Mouse (Mus musculus) MEL (cell line): ENCODE results near the gene Pigl. TPM values are rescaled to one million over a fixed set of nuclear protein-coding genes. Genes with fewer than 3 reads are reported as not detected.

Source experiments
- DNase-seq: peaks from one replicate; pipeline ENCODE4 v3.0.0; 2011; ENCODE audit warnings: low read depth, low spot score
- H3K27ac ChIP-seq: 2 replicates; pipeline ENCODE4 v1.5.1; 2012; ENCODE audit warnings: low read depth, mild to moderate bottlenecking, control low read depth, low read length, moderate library complexity; ENCODE audit not compliant: control insufficient read depth
- H3K27me3 ChIP-seq, 2 experiments: fragments of 150-350 bp in 1 of 2; sonication (generic) in 1 of 2; 2 replicates each; pipeline ENCODE4 v1.6.1; 2012; ENCODE audit warnings: low read length in 2 of 2, mild to moderate bottlenecking in 2 of 2, improper control_type of control experiment in 1 of 2, moderate library complexity in 1 of 2; ENCODE audit not compliant: insufficient read depth in 2 of 2, control insufficient read depth in 1 of 2
- H3K36me3 ChIP-seq, 2 experiments: 2 replicates each; pipeline ENCODE4 v1.6.1; 2012 to 2014; ENCODE audit warnings: low read length in 2 of 2, improper control_type of control experiment in 1 of 2, inconsistent platforms in 1 of 2, mild to moderate bottlenecking in 1 of 2; ENCODE audit not compliant: insufficient read depth in 2 of 2, control insufficient read depth in 1 of 2
- H3K4me1 ChIP-seq, 2 experiments: fragments of 150-350 bp in 1 of 2; sonication (generic) in 1 of 2; 2 replicates each; pipeline ENCODE4 v1.6.1; 2012; ENCODE audit warnings: low read length in 2 of 2, improper control_type of control experiment in 1 of 2, mild to moderate bottlenecking in 1 of 2; ENCODE audit not compliant: insufficient read depth in 2 of 2, control insufficient read depth in 1 of 2
- H3K4me3 ChIP-seq, 2 experiments: fragments of 150-350 bp in 1 of 2; sonication (generic) in 1 of 2; 2 replicates each; pipeline ENCODE4 v1.5.1; 2012; ENCODE audit warnings: low read depth in 2 of 2, low read length in 2 of 2, mild to moderate bottlenecking in 2 of 2, moderate library complexity in 2 of 2, control low read depth in 1 of 2, improper control_type of control experiment in 1 of 2; ENCODE audit not compliant: control insufficient read depth in 1 of 2, insufficient read depth in 1 of 2
- H3K79me2 ChIP-seq: 2 replicates; pipeline ENCODE4 v1.6.1; 2012; ENCODE audit warnings: mild to moderate bottlenecking, low read length, moderate library complexity; ENCODE audit not compliant: control insufficient read depth, poor library complexity, insufficient read depth
- H3K9ac ChIP-seq: 2 replicates; pipeline ENCODE4 v1.6.1; 2012; ENCODE audit warnings: low read depth, mild to moderate bottlenecking, control low read depth, low read length, moderate library complexity; ENCODE audit not compliant: control insufficient read depth, poor library complexity, severe bottlenecking
- H3K9me3 ChIP-seq: fragments of 150-350 bp; sonication (generic); replicated peaks from 2 replicates; pipeline ENCODE4 v1.6.1; 2012; ENCODE audit warnings: mild to moderate bottlenecking, low read length, improper control_type of control experiment, moderate library complexity; ENCODE audit not compliant: insufficient read depth
- BHLHE40 ChIP-seq: IDR thresholded peaks from 2 replicates; pipeline ENCODE4 v1.6.1; 2012; ENCODE audit warnings: low read depth, mild to moderate bottlenecking, inconsistent platforms, low read length, improper control_type of control experiment, borderline replicate concordance
- CHD1 ChIP-seq: IDR thresholded peaks from 2 replicates; pipeline ENCODE4 v1.6.1; 2012; ENCODE audit warnings: low read depth, mild to moderate bottlenecking, inconsistent platforms, low read length, improper control_type of control experiment
- CHD2 ChIP-seq: IDR thresholded peaks from 2 replicates; pipeline ENCODE4 v1.6.1; 2011; ENCODE audit warnings: low read length, improper control_type of control experiment
- CTCF ChIP-seq, 3 experiments: IDR thresholded peaks in 2 of 3; conservative IDR thresholded peaks in 1 of 3; 2 replicates each; pipeline ENCODE4 v1.5.1; 2011 to 2012; ENCODE audit warnings: low read length in 3 of 3, low read depth in 2 of 3, mild to moderate bottlenecking in 2 of 3, improper control_type of control experiment in 1 of 3, inconsistent platforms in 1 of 3, mixed read lengths in 1 of 3, moderate library complexity in 1 of 3; ENCODE audit not compliant: control insufficient read depth in 1 of 3, insufficient read depth in 1 of 3, poor library complexity in 1 of 3, severe bottlenecking in 1 of 3
- E2F4 ChIP-seq: IDR thresholded peaks from 2 replicates; pipeline ENCODE4 v1.6.1; 2011; ENCODE audit warnings: low read depth, low read length, improper control_type of control experiment, borderline replicate concordance
- ELF1 ChIP-seq: IDR thresholded peaks from 2 replicates; pipeline ENCODE4 v1.6.1; 2014; ENCODE audit warnings: low read depth, mild to moderate bottlenecking, inconsistent platforms, low read length, improper control_type of control experiment, moderate library complexity
- EP300 ChIP-seq, 2 experiments: IDR thresholded peaks; 2 replicates each; pipeline ENCODE4 v1.6.1; 2011; ENCODE audit warnings: improper control_type of control experiment in 2 of 2, low read length in 2 of 2, low read depth in 1 of 2, mild to moderate bottlenecking in 1 of 2
- ETS1 ChIP-seq: IDR thresholded peaks from 2 replicates; pipeline ENCODE4 v1.6.1; 2012; ENCODE audit warnings: low read depth, mild to moderate bottlenecking, inconsistent platforms, low read length, improper control_type of control experiment, moderate library complexity
- GABPA ChIP-seq: IDR thresholded peaks from 2 replicates; pipeline ENCODE4 v1.6.1; 2012; ENCODE audit warnings: low read depth, mild to moderate bottlenecking, inconsistent platforms, low read length, improper control_type of control experiment, moderate library complexity
- GATA1 ChIP-seq: IDR thresholded peaks from 2 replicates; pipeline ENCODE4 v1.6.1; 2011; ENCODE audit warnings: low read depth, low read length, improper control_type of control experiment
- JUND ChIP-seq: IDR thresholded peaks from 2 replicates; pipeline ENCODE4 v1.6.1; 2011; ENCODE audit warnings: low read depth, mild to moderate bottlenecking, improper control_type of control experiment, low read length
- MAFK ChIP-seq: IDR thresholded peaks from 2 replicates; pipeline ENCODE4 v1.6.1; 2011; ENCODE audit warnings: low read depth, mild to moderate bottlenecking, low read length, improper control_type of control experiment, borderline replicate concordance
- MAZ ChIP-seq: IDR thresholded peaks from 2 replicates; pipeline ENCODE4 v1.6.1; 2012; ENCODE audit warnings: low read depth, mild to moderate bottlenecking, inconsistent platforms, low read length, improper control_type of control experiment
- MXI1 ChIP-seq: IDR thresholded peaks from 2 replicates; pipeline ENCODE4 v1.6.1; 2011; ENCODE audit warnings: mild to moderate bottlenecking, low read depth, low read length, improper control_type of control experiment
- MYB ChIP-seq: IDR thresholded peaks from 2 replicates; pipeline ENCODE4 v1.6.1; 2011; ENCODE audit warnings: mild to moderate bottlenecking, low read depth, low read length, improper control_type of control experiment
- MYC ChIP-seq: IDR thresholded peaks from 2 replicates; pipeline ENCODE4 v1.6.1; 2011; ENCODE audit warnings: low read depth, mild to moderate bottlenecking, low read length, improper control_type of control experiment, moderate library complexity
- NELFE ChIP-seq: IDR thresholded peaks from 2 replicates; pipeline ENCODE4 v1.6.1; 2011; ENCODE audit warnings: low read depth, low read length, improper control_type of control experiment
- NRF1 ChIP-seq: IDR thresholded peaks from 2 replicates; pipeline ENCODE4 v1.6.1; 2014; ENCODE audit warnings: low read depth, mild to moderate bottlenecking, inconsistent platforms, low read length, improper control_type of control experiment, moderate library complexity; ENCODE audit not compliant: poor library complexity, insufficient read depth, severe bottlenecking
- POLR2AphosphoS2 ChIP-seq: IDR thresholded peaks from 2 replicates; pipeline ENCODE4 v1.6.1; 2011; ENCODE audit warnings: low read length, improper control_type of control experiment
- RAD21 ChIP-seq: IDR thresholded peaks from 2 replicates; pipeline ENCODE4 v1.6.1; 2011; ENCODE audit warnings: mild to moderate bottlenecking, low read depth, low read length, improper control_type of control experiment
- RCOR1 ChIP-seq: IDR thresholded peaks from 2 replicates; pipeline ENCODE4 v1.6.1; 2012; ENCODE audit warnings: low read depth, mild to moderate bottlenecking, inconsistent platforms, low read length, improper control_type of control experiment
- SIN3A ChIP-seq: IDR thresholded peaks from 2 replicates; pipeline ENCODE4 v1.6.1; 2012; ENCODE audit warnings: low read length, improper control_type of control experiment, inconsistent platforms
- SMC3 ChIP-seq: IDR thresholded peaks from 2 replicates; pipeline ENCODE4 v1.6.1; 2011; ENCODE audit warnings: low read depth, low read length, improper control_type of control experiment
- TAL1 ChIP-seq: IDR thresholded peaks from 2 replicates; pipeline ENCODE4 v1.6.1; 2012; ENCODE audit warnings: mild to moderate bottlenecking, inconsistent platforms, low read length, moderate library complexity, mixed read lengths
- TBP ChIP-seq: IDR thresholded peaks from 2 replicates; pipeline ENCODE4 v1.8.0; 2011; ENCODE audit warnings: low read depth, low read length, improper control_type of control experiment
- TCF12 ChIP-seq: IDR thresholded peaks from 2 replicates; pipeline ENCODE4 v1.6.1; 2014; ENCODE audit warnings: low read depth, mild to moderate bottlenecking, inconsistent platforms, low read length, improper control_type of control experiment, moderate library complexity
- UBTF ChIP-seq: IDR thresholded peaks from 2 replicates; pipeline ENCODE4 v1.6.1; 2012; ENCODE audit warnings: low read depth, mild to moderate bottlenecking, inconsistent platforms, low read length, improper control_type of control experiment, moderate library complexity, borderline replicate concordance; ENCODE audit not compliant: insufficient read depth
- USF1 ChIP-seq: IDR thresholded peaks from 2 replicates; pipeline ENCODE4 v1.6.1; 2014; ENCODE audit warnings: low read depth, mild to moderate bottlenecking, inconsistent platforms, low read length, improper control_type of control experiment, moderate library complexity
- USF2 ChIP-seq, 2 experiments: IDR thresholded peaks; 2 replicates each; pipeline ENCODE4 v1.6.1; 2011 to 2012; ENCODE audit warnings: improper control_type of control experiment in 2 of 2, low read length in 2 of 2, borderline replicate concordance in 1 of 2, inconsistent platforms in 1 of 2, low read depth in 1 of 2, mild to moderate bottlenecking in 1 of 2; ENCODE audit not compliant: insufficient read depth in 1 of 2
- ZKSCAN1 ChIP-seq: IDR thresholded peaks from 2 replicates; pipeline ENCODE4 v1.6.1; 2012; ENCODE audit warnings: low read depth, mild to moderate bottlenecking, inconsistent platforms, low read length, improper control_type of control experiment, moderate library complexity
- ZMIZ1 ChIP-seq: IDR thresholded peaks from 2 replicates; pipeline ENCODE4 v1.6.1; 2012; ENCODE audit warnings: low read depth, mild to moderate bottlenecking, inconsistent platforms, low read length, improper control_type of control experiment, moderate library complexity
- ZNF384 ChIP-seq: IDR thresholded peaks from 2 replicates; pipeline ENCODE4 v1.6.1; 2012; ENCODE audit warnings: low read depth, mild to moderate bottlenecking, inconsistent platforms, low read length, improper control_type of control experiment
- polyA plus RNA-seq, 2 experiments: library from polyadenylated mRNA; stranded (reverse) in 1 of 2; unstranded in 1 of 2; fragments of >175 nt in 1 of 2; fragments of >200 nt in 1 of 2; gene quantifications; 2 replicates each; pipeline versions ENCODE4 v1.2.1 to v1.2.4; 2012; ENCODE audit warnings: low replicate concordance in 2 of 2, low read depth in 1 of 2; ENCODE audit not compliant: insufficient read length in 2 of 2, insufficient read depth in 1 of 2, missing spikeins in 1 of 2
- total RNA-seq: library from RNA; depleted of rRNA; stranded (reverse); fragments of 300-350 nt; gene quantifications from 2 replicates; pipeline ENCODE4 v1.2.3, GENCODE M21; 2012

Pigl gene
- total and polyA plus RNA-seq, 3 experiments: 2.0 to 4.1 TPM; not detected in 1

DNA sequence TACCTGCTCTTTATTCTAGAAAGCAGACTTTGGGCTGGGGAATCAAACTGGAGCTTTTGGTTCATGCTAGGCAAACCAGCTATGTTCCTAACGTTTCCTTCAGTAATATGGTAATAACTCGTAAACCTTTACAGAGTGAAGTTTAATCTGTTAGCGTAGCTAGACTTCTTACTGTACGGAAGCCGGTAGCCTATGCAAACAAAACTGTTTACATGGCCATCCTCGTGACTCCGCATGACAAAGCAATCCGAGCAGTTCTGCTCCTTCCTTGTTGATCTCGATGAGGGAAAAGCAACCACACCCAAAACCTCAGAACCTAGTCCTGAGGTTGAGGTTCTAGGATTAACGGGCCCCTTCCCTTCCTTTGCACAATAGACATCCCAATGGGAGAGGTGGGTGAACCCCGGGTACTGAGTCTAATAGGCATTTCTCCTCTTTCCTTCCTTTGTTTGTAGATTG lies 92.0 kb downstream of the Pigl start (continued):
- peak; percentile 93 for TF ChIP-seq RCOR1
- TF ChIP-seq TBP: peak; percentile 87; the same call in 1 of the 2 replicates
- TF ChIP-seq RAD21: no peak
- no peak for TF ChIP-seq ZNF384
- no peak; the same call in 1 of the 2 replicates for TF ChIP-seq NELFE
- TF ChIP-seq ZMIZ1: no peak
- peak; percentile 96 for TF ChIP-seq CHD1
- TF ChIP-seq CTCF (IDR thresholded peaks at IDR 0.05 in 2 of 3, conservative IDR thresholded peaks at IDR 0.05 in 1 of 3; ENCODE audit: control insufficient read depth in 1 of 3, insufficient read depth in 1 of 3, low read depth in 2 of 3, low read length in 3 of 3, poor library complexity in 1 of 3, severe bottlenecking in 1 of 3): no peak
- peak; percentile 23; the same call in 1 of the 2 replicates for TF ChIP-seq TCF12
- TF ChIP-seq SIN3A: peak; percentile 80
- peak; percentile 44; the same call in 1 of the 2 replicates for TF ChIP-seq MYB
- no peak for TF ChIP-seq POLR2AphosphoS2
- no peak for TF ChIP-seq UBTF
- TF ChIP-seq TAL1: no peak
- TF ChIP-seq CHD2: no peak
- no peak for TF ChIP-seq ZKSCAN1
- TF ChIP-seq ELF1: peak; percentile 83
- TF ChIP-seq JUND: no peak; the same call in 1 of the 2 replicates
- peak; percentile 97 for TF ChIP-seq MXI1
- TF ChIP-seq EP300 (IDR thresholded peaks at IDR 0.05; ENCODE audit: low read depth in 1 of 2, low read length in 2 of 2): peak; percentile 43 to 74; a peak in 2 of 4 replicates
- TF ChIP-seq GABPA: peak; percentile 83; the same call in 1 of the 2 replicates

DNA sequence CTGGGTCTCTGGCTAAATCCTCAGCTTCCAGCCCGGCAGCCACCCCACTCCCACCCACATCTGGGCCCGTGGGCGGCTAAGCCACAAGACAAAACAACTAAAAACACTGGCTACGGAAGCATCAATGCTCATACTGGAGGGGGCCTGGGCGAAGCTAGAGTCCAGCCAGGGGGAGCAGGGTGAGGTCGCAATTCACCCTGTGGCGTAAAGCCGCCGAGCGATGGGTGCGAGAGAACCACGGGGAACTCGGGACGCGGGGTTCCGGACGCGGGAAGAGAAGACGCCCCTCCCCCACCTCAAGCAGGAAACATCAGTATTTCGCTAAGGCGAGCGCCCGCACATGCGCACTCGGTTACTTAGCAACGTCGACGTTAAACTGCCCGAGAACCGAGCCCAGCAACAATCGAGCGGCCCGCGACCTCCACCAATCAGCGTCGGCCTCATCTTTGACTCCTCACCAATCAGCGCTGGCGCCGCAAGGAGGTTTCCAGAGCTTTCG lies 92.5 kb downstream of the Pigl start, which contains the start of gene Ubb:
Gene Ubb (plus strand): TSS at position 445 of the 499 bp plus-strand sequence.
- Histone ChIP-seq H3K4me1 (peaks cover 0 to 14% of the 10 kb centered on the region in 2 experiments; a peak in 3 of 4 replicates), H3K4me3 (peak within 1 kb of the TSS; percentile 84 to 88), H3K79me2 (peaks cover 27% of the 10 kb centered on the region), H3K27me3 (no peaks in the 10 kb centered on the region), H3K9me3 (no peaks in the 10 kb centered on the region), H3K27ac (peak within 1 kb of the TSS; percentile 94), H3K36me3 (peaks cover 10 to 23% of the 10 kb centered on the region in 2 experiments), H3K9ac (peak within 1 kb of the TSS; percentile 90)
- peak; percentile 100 for DNase-seq
- TF ChIP-seq E2F4 (peak; percentile 66; the same call in 1 of the 2 replicates), MYB (peak; percentile 79), SMC3 (no peak), MAZ (no peak), NRF1 (peak; percentile 94), SIN3A (no peak), MYC (no peak; the same call in 1 of the 2 replicates), NELFE (peak; percentile 39; the same call in 1 of the 2 replicates), USF1 (no peak), BHLHE40 (no peak), ZMIZ1 (no peak), MXI1 (no peak; the same call in 1 of the 2 replicates), JUND (no peak), MAFK (no peak), GABPA (no peak), EP300 (IDR thresholded peaks at IDR 0.05; ENCODE audit: low read depth in 1 of 2, low read length in 2 of 2) (peak in 1 of 2 experiments; percentile 61; a peak in 1 of 4 replicates), TBP (no peak), ETS1 (0 out of 2 replicates have a peak, but pooled peaks have one; percentile 5), CHD1 (no peak), GATA1 (no peak), ELF1 (no peak), USF2 (IDR thresholded peaks at IDR 0.05; ENCODE audit: borderline replicate concordance in 1 of 2, insufficient read depth in 1 of 2, low read depth in 1 of 2, low read length in 2 of 2) (no peak), RCOR1 (no peak), ZKSCAN1 (no peak)
